21 mouse cellular contexts compared by ENCODE assay signal in the genomic region with DNA sequence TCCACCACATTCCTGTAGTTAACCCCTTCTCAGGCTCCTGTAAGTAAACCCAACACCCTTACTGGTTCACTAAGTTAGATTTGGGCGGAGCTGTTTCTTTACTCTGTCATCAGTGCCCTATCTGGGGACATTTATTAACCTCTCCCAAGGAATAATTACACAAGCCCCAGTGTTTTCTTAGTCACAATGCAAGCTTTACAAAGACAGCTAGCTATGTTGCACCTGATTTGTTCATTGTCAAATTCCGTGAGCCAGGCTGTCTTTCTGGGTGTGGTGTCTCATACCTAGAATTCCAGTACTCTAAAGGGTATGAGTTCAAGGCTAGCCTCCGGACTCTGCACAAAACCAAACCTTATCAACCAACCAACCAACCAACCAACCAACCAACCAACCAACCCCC. TPM values are rescaled to one million over a fixed set of nuclear protein-coding genes. Genes with fewer than 3 reads are reported as not detected.
A peak's percentile ranks its signal among the peaks of the same experiment; 100 is the strongest.
DNase-seq lines count a peak whose midpoint lies in the region; TF ChIP-seq lines count a peak whose summit lies in the region.
"Had no signal": no experiment of that assay in that cellular context is flagged by ENCODE, and none has a peak within 500 bp of the region (broad histone marks: within the 10 kb centered on the region; RNA-seq: fewer than 3 reads in every experiment).

No protein-coding gene starts in this region.

- no peaks in the 10 kb centered on the region for H3K36me3 ChIP-seq in heart, embryonic 10.5 days
- no peaks in the 10 kb centered on the region for H3K36me3 ChIP-seq in forebrain, embryonic 10.5 days (replicated peaks)
- H3K36me3 ChIP-seq: embryonic facial prominence, embryonic 10.5 days; embryonic facial prominence, embryonic 12.5 days; G1E had no signal

- no peaks in the 10 kb centered on the region for H3K27me3 ChIP-seq in heart, embryonic 10.5 days (ENCODE audit: insufficient read depth, poor library complexity, severe bottlenecking)
- H3K27me3 ChIP-seq in forebrain, embryonic 10.5 days (ENCODE audit: poor library complexity, severe bottlenecking), result no peaks in the 10 kb centered on the region
- H3K27me3 ChIP-seq: CH12.LX; embryonic facial prominence, embryonic 12.5 days; Patski had no signal

- no peak overlapping the region for H3K4me3 ChIP-seq in heart, embryonic 10.5 days
- no peak overlapping the region for H3K4me3 ChIP-seq in embryonic fibroblast, embryonic 13.5 days (ENCODE audit: insufficient read depth, low read length)
- H3K4me3 ChIP-seq in forebrain, embryonic 10.5 days, result no peak overlapping the region
- H3K4me3 ChIP-seq: embryonic facial prominence, embryonic 10.5 days; embryonic facial prominence, embryonic 12.5 days; erythroblast, embryonic 14.5 days had no signal

- TF ChIP-seq POLR2A in embryonic fibroblast, embryonic 13.5 days (IDR thresholded peaks at IDR 0.05; ENCODE audit: low read depth, low read length), result no peak

- H3K4me1 ChIP-seq in heart, embryonic 10.5 days, result no peaks in the 10 kb centered on the region
- no peaks in the 10 kb centered on the region for H3K4me1 ChIP-seq in embryonic fibroblast, embryonic 13.5 days (ENCODE audit: control insufficient read depth, insufficient read depth, low read length)
- H3K4me1 ChIP-seq in forebrain, embryonic 10.5 days, result no peaks in the 10 kb centered on the region
- H3K4me1 ChIP-seq: embryonic facial prominence, embryonic 10.5 days; embryonic facial prominence, embryonic 12.5 days had no signal

- DNase-seq in heart, embryonic 10.5 days (ENCODE audit: low spot score), result peak; percentile 39
- no peak for DNase-seq in heart, adult 9 months (ENCODE audit: low spot score in 2 of 2)
- DNase-seq in R1 (ENCODE audit: low read depth, low spot score), result peak; percentile 86
- DNase-seq in forebrain, embryonic 10.5 days (ENCODE audit: extremely low spot score, low spot score), result no peak
- no peak for DNase-seq in lung, postnatal 36 days
- DNase-seq: adrenal gland, adult 8-10 months; adrenal gland, postnatal 14 days; adrenal gland, postnatal 36 days; B cell, adult 2 months; cerebellum, adult 11-12 months; cerebellum, adult 2 months; cerebellum, adult 9-10 months; cerebellum, postnatal 10 days; cerebellum, postnatal 25 days had no signal

- no peak overlapping the region for H3K27ac ChIP-seq in heart, embryonic 10.5 days
- 0 out of 2 replicates have a peak overlapping the region, but pooled peaks have one; percentile 44 for H3K27ac ChIP-seq in embryonic fibroblast, embryonic 13.5 days (ENCODE audit: insufficient read depth, low read length)
- no peak overlapping the region for H3K27ac ChIP-seq in forebrain, embryonic 10.5 days
- H3K27ac ChIP-seq: embryonic facial prominence, embryonic 10.5 days; embryonic facial prominence, embryonic 12.5 days had no signal

- H3K9me3 ChIP-seq in heart, embryonic 10.5 days, result no peaks in the 10 kb centered on the region
- no peaks in the 10 kb centered on the region for H3K9me3 ChIP-seq in forebrain, embryonic 10.5 days
- H3K9me3 ChIP-seq: embryonic facial prominence, embryonic 10.5 days; embryonic facial prominence, embryonic 12.5 days had no signal

- no peak for TF ChIP-seq CTCF in embryonic fibroblast, embryonic 13.5 days (IDR thresholded peaks at IDR 0.05; ENCODE audit: borderline replicate concordance, insufficient read depth, low read length)

- WGBS in heart, embryonic 10.5 days, result 79% methylated on average over 3 of the region's 3 CpGs
- 89% methylated on average over 3 of the region's 3 CpGs for WGBS in forebrain, embryonic 10.5 days

RNA-seq across cellular contexts. Expression of a gene that starts 32.7 kb away (rescaled TPM):
- 8.1 and 10.5 TPM in 2 replicates for polyA plus RNA-seq in heart, embryonic 10.5 days (2016; fragmentation: Nextera tagmentation; extraction: Ambion mirVana)
- 5.4 and 6.0 TPM in 2 replicates for polyA plus RNA-seq in embryonic fibroblast, embryonic 13.5 days (2011; ENCODE audit: insufficient read length, low read depth, missing spikeins)
- polyA plus RNA-seq in forebrain, embryonic 10.5 days (2016; fragmentation: Nextera tagmentation; extraction: Ambion mirVana), result 10.5 TPM in 2 replicates

Comparison
In these comparisons a context has a peak if more than half of its experiments do, and no peak if none do; other contexts are left out.
1. DNase-seq: peak in heart, embryonic 10.5 days (single experiment) and R1 (single experiment); none in heart, adult 9 months (0 of 2), forebrain, embryonic 10.5 days (single experiment) and lung, postnatal 36 days (single experiment).